Mouse (Mus musculus) midbrain, postnatal 0 days (tissue): ENCODE results near the gene Rps6ka3. TPM values are rescaled to one million over a fixed set of nuclear protein-coding genes. Genes with fewer than 3 reads are reported as not detected.

Source experiments
- ATAC-seq: fragments of 200-750 bp; cut with Nextera tagmentation; 2 replicates; pipeline ENCODE4 v1.8.0; 2017; ENCODE audit warnings: moderate number of reproducible peaks, mild to moderate bottlenecking, moderate TSS enrichment, moderate library complexity; ENCODE audit not compliant: low FRiP score
- DNase-seq: peaks from one replicate; pipeline ENCODE4 v3.0.0-alpha.2; 2015; ENCODE audit warnings: low spot score
- H3K27ac ChIP-seq: fragments of 300-500 bp; sonication (generic); 2 replicates; pipeline ENCODE4 v1.5.1; 2014; ENCODE audit warnings: low read depth, mild to moderate bottlenecking, low read length, mixed read lengths
- H3K27me3 ChIP-seq: fragments of 300-500 bp; sonication (generic); 2 replicates; pipeline ENCODE4 v1.6.1; 2014; ENCODE audit warnings: low read length, control low read depth, mixed read lengths; ENCODE audit not compliant: insufficient read depth
- H3K36me3 ChIP-seq: fragments of 300-500 bp; sonication (generic); 2 replicates; pipeline ENCODE4 v1.6.1; 2014; ENCODE audit warnings: low read length, control low read depth, mixed read lengths; ENCODE audit not compliant: insufficient read depth
- H3K4me1 ChIP-seq: fragments of 300-500 bp; sonication (generic); 2 replicates; pipeline ENCODE4 v1.6.1; 2014; ENCODE audit warnings: mild to moderate bottlenecking, control low read depth, antibody characterized with exemption, low read length, mixed read lengths; ENCODE audit not compliant: insufficient read depth
- H3K4me2 ChIP-seq: fragments of 300-500 bp; sonication (generic); 2 replicates; pipeline ENCODE4 v1.6.1; 2014; ENCODE audit warnings: low read depth, mild to moderate bottlenecking, low read length, mixed read lengths; ENCODE audit not compliant: poor library complexity, severe bottlenecking
- H3K4me3 ChIP-seq: fragments of 300-500 bp; sonication (generic); 2 replicates; pipeline ENCODE4 v1.5.1; 2014; ENCODE audit warnings: low read depth, mild to moderate bottlenecking, low read length, moderate library complexity
- H3K9ac ChIP-seq: fragments of 300-500 bp; sonication (generic); replicated peaks from 2 replicates; pipeline ENCODE4 v1.6.1; 2014; ENCODE audit warnings: mild to moderate bottlenecking, low read length, moderate library complexity, mixed read lengths; ENCODE audit not compliant: poor library complexity, severe bottlenecking
- H3K9me3 ChIP-seq: fragments of 300-500 bp; sonication (generic); 2 replicates; pipeline ENCODE4 v1.6.1; 2016; ENCODE audit warnings: low read length, control low read depth
- CTCF ChIP-seq: IDR thresholded peaks from 2 replicates; pipeline ENCODE4 v1.5.1; 2016; ENCODE audit warnings: antibody characterized with exemption, mild to moderate bottlenecking
- WGBS: fragments of 180-500 bp; shearing (Covaris S2); extraction: QIAGEN DNeasy Blood & Tissue Kit; methylation state at CpG from one replicate; pipeline ENCODE4 v1.1.7; 2014; 5-methylcytosine and 5-hydroxymethylcytosine counted together
- polyA plus RNA-seq: library from polyadenylated mRNA; unstranded; fragments of >200 nt; fragmentation: Nextera tagmentation; extraction: Ambion mirVana; gene quantifications from 2 replicates; pipeline ENCODE4 v1.2.1, GENCODE M21; 2015
- total RNA-seq: library from RNA; depleted of rRNA; stranded (reverse); fragments of >200 nt; gene quantifications from 2 replicates; pipeline ENCODE4 v1.2.3, GENCODE M21; 2014; rRNA removed

Rps6ka3 gene
- total RNA-seq (21.2 and 21.5 TPM in 2 replicates), polyA plus RNA-seq (2.5 and 2.8 TPM in 2 replicates)

DNA sequence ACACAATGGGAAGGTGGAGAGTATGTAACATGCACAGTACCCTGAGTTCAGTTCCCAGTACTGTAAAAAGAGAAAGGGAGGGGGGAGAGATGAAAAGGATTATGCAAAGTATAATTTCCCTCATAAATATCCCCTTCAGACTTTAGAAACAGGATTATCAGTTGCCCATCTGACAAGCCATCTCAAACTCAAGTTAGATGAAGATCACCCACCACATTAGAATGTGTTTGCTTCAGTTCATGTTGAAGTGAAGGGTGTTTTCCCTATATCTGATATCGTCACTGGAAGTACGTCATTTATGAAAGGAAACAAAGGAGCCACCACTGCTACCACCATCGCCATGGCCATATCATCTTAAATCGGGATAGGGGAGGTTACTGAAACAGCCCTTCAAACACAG is at the start of gene Rps6ka3:
Gene Rps6ka3 (plus strand): TSS at position 301 of the 400 bp plus-strand sequence.
- Histone ChIP-seq H3K4me1 (no peaks in the 10 kb centered on the region), H3K9me3 (no peaks in the 10 kb centered on the region), H3K4me3 (no peak within 1 kb of the TSS), H3K27ac (no peak within 1 kb of the TSS), H3K9ac (no peak within 1 kb of the TSS), H3K4me2 (no peak within 1 kb of the TSS), H3K27me3 (no peaks in the 10 kb centered on the region), H3K36me3 (no peaks in the 10 kb centered on the region)
- ATAC-seq (no peak), DNase-seq (no peak)
- no peak for TF ChIP-seq CTCF
- WGBS: 89% methylated on average over 4 of the region's 4 CpGs

DNA sequence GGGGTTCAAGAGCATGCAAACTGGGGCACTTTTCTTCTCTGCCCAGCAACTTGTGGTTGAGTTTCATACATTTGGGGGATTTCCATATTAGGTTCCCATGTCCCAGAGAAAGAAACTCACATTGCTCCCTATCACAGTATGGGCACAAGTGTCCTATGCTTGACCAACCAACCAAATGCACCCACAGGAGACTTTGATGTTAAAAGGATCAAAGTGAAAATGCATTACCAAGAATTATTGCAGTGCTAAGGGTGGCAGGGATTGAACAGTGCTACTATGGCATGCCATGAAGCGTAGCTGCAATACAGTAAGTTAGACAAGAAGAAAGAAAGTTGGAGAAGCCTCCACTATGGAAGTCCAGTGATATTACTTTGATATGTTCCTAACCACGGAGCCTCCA is 40.9 kb upstream of the Rps6ka3 start:
- no peak overlapping the region for H3K4me2 ChIP-seq
- no peaks in the 10 kb centered on the region for H3K36me3 ChIP-seq
- H3K27me3 ChIP-seq: no peaks in the 10 kb centered on the region
- no peak overlapping the region for H3K27ac ChIP-seq
- ATAC-seq (no peak), DNase-seq (no peak)
- H3K9ac ChIP-seq: no peak overlapping the region
- 86% methylated on average over 2 of the region's 2 CpGs for WGBS
- no peaks in the 10 kb centered on the region for H3K4me1 ChIP-seq
- TF ChIP-seq CTCF: no peak
- H3K4me3 ChIP-seq: no peak overlapping the region
- no peaks in the 10 kb centered on the region for H3K9me3 ChIP-seq

DNA sequence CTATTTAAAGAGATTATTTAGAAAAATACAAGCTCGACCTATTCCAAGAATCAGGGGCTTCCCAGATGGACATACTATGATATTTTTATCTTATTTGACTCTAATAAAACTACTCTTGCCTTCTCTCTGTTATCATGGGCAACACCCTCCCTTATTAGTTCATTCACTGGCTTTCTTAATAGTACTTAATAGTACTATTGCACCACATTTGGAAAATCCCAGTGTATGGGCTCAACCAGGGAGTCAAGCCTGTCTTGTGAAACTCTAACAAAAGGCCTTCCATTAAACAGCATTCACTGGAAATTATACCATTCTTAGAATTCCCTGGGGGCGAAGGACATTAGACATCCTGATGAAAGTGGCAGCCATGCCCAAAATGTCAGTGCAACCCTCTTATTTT is 38.5 kb upstream of the Rps6ka3 start:
- DNase-seq: no peak

DNA sequence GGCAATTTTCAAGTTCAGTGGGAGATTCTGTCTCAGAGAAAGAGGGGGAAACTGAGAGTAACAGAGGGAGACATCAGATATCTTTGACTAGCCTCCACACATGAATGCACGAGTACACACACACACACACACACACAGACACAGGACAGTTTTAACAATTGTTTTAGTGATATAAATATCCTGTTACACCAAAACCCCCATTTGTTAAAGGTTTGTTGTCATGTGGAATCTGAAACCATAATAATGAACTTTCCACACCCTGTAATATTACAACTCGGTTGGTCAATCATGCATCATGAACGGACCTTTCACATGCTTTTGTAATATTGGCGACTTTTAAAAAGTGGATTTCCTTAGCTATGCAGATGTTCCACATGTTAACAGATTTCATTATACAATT is 18.5 kb upstream of the Rps6ka3 start:
- 86% methylated on average over 4 of the region's 4 CpGs for WGBS
- no peaks in the 10 kb centered on the region for H3K27me3 ChIP-seq
- no peaks in the 10 kb centered on the region for H3K9me3 ChIP-seq
- DNase-seq: no peak
- H3K4me1 ChIP-seq: no peaks in the 10 kb centered on the region
- H3K36me3 ChIP-seq: no peaks in the 10 kb centered on the region
- no peak for ATAC-seq
- no peak overlapping the region for H3K27ac ChIP-seq
- TF ChIP-seq CTCF: no peak
- no peak overlapping the region for H3K4me3 ChIP-seq
- no peak overlapping the region for H3K4me2 ChIP-seq
- no peak overlapping the region for H3K9ac ChIP-seq

More for the DNA sequence above, 38.5 kb upstream of the Rps6ka3 start:
- no peak overlapping the region for H3K9ac ChIP-seq
- no peak overlapping the region for H3K4me2 ChIP-seq
- H3K9me3 ChIP-seq: no peaks in the 10 kb centered on the region
- no peaks in the 10 kb centered on the region for H3K27me3 ChIP-seq
- no peak for ATAC-seq
- no peaks in the 10 kb centered on the region for H3K4me1 ChIP-seq
- no peak overlapping the region for H3K27ac ChIP-seq
- H3K4me3 ChIP-seq: no peak overlapping the region
- H3K36me3 ChIP-seq: no peaks in the 10 kb centered on the region
- WGBS: 55% methylated on average over 2 of the region's 2 CpGs
- no peak for TF ChIP-seq CTCF

DNA sequence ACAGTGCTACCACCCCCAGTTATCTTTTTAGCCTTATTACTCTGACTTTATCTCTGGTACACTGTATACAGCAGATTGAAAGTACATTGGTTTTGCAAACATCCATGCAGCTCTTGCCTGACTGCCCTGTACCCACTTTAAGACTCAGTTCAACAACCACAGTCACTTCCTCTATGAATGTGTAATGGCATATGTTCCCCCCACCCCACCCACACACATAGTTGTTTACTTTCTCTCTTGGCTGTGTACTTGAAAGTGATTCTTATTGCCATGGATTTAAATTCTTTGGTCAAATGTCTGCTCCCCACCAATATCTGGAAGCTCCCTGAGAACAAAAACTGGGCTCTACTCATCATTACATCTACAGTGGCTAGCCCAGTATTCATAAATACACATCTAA is 10.6 kb upstream of the Rps6ka3 start:
- H3K9me3 ChIP-seq: no peaks in the 10 kb centered on the region
- H3K27me3 ChIP-seq: no peaks in the 10 kb centered on the region
- H3K4me2 ChIP-seq: no peak overlapping the region
- no peak for TF ChIP-seq CTCF
- H3K27ac ChIP-seq: no peak overlapping the region
- no peaks in the 10 kb centered on the region for H3K36me3 ChIP-seq
- DNase-seq (no peak), ATAC-seq (no peak)
- H3K4me1 ChIP-seq: no peaks in the 10 kb centered on the region
- H3K4me3 ChIP-seq: no peak overlapping the region
- no peak overlapping the region for H3K9ac ChIP-seq

DNA sequence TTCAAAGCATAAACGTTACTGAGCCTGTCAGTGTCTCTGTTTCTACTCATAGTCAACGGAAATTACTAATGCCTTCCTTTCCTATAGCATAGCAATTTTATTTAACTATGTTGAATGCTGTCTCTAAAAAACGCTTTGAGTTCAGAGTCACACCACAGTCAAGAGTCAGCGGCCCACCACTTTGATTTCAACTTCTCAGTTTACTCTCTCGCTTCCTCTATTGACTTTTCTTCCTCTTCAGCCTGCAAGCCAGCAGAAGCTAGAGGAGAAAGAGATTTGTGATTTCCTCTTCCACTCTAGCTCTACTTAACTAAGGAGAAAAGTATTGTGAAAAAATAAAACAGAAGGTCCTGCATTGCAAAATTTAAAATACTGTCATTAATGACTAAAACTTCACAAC is 10.0 kb upstream of the Rps6ka3 start:
- Histone ChIP-seq H3K4me2 (no peak overlapping the region), H3K4me3 (no peak overlapping the region), H3K27me3 (no peaks in the 10 kb centered on the region), H3K9ac (no peak overlapping the region), H3K4me1 (no peaks in the 10 kb centered on the region), H3K36me3 (no peaks in the 10 kb centered on the region), H3K9me3 (no peaks in the 10 kb centered on the region), H3K27ac (no peak overlapping the region)
- no peak for TF ChIP-seq CTCF
- DNase-seq: no peak
- no peak for ATAC-seq
- WGBS: 77% methylated on average over 5 of the region's 5 CpGs
